Mouse (Mus musculus): ENCODE measurements around the gene Ankrd2.

Ankrd2 gene

GRCm38 (mm10) chr19:42015001-42015400, 20.8 kb upstream of the Ankrd2 start:
- DNase-seq (ENCODE audit: low spot score in 2 of 2): no peak

- no peak for DNase-seq (ENCODE audit: low spot score in 2 of 2)
These were observed 19.5 kb upstream of the Ankrd2 start for GRCm38 (mm10) chr19:42016251-42016650.

- DNase-seq (ENCODE audit: low spot score in 2 of 2): no peak
These were observed 19.0 kb upstream of the Ankrd2 start for GRCm38 (mm10) chr19:42016840-42017239.

- DNase-seq (ENCODE audit: low spot score in 2 of 2): no peak
These were observed 18.2 kb upstream of the Ankrd2 start for GRCm38 (mm10) chr19:42017399-42018247.

GRCm38 (mm10) chr19:42019011-42019522, 16.7 kb upstream of the Ankrd2 start:
- no peak for DNase-seq (ENCODE audit: low spot score in 2 of 2)

DNA sequence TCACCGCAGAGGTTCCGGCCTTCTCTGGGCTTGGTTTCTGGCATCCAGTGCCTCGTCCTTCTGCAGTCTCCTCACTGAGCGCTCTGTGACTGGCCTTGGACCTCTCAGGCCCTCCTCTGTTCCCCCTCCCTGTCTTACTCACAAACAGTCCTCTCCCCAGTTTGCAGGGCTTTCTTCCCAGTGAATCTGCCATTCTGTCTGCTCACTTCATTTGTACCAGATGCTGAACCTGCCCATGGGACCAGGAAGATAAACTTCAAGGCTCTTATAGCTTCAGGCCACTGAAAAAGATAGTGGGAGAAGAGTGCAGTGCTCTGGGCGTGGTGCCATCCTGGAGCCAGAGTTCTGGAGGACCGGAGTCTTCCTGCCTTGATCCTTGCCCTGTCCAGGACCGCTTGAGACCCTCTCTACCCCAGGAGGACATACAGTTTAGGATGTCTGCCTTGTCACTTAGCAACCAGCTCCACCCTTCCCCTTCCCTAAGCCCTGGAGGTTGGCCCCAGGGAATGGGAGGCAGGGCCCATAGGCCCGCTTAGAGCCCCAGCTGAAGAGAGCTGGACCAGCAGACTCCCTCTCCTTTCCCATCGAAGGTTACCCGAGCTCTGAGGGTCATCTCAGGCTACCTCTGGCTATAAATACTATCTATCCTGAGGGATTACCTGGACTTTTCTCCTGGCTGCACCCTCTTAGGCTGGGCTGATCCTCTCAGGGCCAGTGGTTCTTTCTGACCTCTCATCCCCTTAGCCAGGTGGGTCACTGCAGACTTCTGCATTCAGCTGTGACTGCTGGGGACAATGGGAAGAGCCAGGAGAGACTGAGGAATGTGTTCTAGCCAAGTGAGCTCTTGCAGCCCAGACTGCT, 13.9 kb upstream of the Ankrd2 start:
- no peak for DNase-seq (ENCODE audit: low spot score in 2 of 2)

- DNase-seq (ENCODE audit: low spot score in 2 of 2): no peak
These were observed 13.3 kb upstream of the Ankrd2 start for GRCm38 (mm10) chr19:42022542-42022848.

GRCm38 (mm10) chr19:42026158-42026557, 9.6 kb upstream of the Ankrd2 start:
- DNase-seq (ENCODE audit: low spot score in 2 of 2): peak; percentile 64 to 82

DNA sequence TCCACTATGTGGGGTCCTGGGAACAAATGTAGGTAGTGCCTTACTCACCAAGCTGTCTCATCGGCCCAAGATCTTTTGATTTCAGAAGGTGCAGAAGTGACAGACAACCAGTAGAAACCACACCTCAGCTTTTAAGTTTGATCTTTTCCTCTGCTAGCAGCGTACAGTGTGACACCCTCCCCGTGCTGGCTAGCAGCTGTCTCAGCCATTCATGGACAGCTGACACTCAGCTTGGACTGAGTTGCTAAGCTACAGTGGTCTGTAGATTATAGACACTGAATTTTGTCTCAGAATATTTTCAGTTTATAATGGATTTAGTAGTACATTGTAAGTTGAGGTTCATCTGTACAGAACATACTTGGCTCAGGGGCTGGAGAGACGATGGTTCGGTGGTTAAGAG, 4.7 kb upstream of the Ankrd2 start:
- DNase-seq (ENCODE audit: low spot score in 2 of 2): no peak

DNA sequence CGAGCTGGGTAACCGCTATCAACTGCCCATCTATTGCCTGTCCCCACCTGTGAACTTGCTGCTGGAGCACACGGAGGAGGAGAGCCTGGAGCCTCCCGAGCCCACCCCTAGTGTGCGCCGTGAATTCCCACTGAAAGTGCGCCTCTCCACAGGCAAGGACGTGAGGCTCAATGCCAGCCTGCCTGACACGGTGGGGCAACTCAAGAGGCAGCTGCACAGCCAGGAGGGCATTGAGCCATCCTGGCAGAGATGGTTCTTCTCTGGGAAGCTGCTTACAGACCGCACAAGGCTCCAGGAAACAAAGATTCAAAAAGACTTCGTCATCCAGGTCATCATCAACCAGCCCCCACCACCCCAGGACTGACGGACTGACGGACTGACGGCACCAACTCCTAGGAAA, 2.2 kb upstream of the Ankrd2 start:
- no peak for DNase-seq (ENCODE audit: low spot score in 2 of 2)

- DNase-seq (ENCODE audit: low spot score in 2 of 2): no peak
These were observed 1.5 kb upstream of the Ankrd2 start for GRCm38 (mm10) chr19:42034146-42034775.

DNA sequence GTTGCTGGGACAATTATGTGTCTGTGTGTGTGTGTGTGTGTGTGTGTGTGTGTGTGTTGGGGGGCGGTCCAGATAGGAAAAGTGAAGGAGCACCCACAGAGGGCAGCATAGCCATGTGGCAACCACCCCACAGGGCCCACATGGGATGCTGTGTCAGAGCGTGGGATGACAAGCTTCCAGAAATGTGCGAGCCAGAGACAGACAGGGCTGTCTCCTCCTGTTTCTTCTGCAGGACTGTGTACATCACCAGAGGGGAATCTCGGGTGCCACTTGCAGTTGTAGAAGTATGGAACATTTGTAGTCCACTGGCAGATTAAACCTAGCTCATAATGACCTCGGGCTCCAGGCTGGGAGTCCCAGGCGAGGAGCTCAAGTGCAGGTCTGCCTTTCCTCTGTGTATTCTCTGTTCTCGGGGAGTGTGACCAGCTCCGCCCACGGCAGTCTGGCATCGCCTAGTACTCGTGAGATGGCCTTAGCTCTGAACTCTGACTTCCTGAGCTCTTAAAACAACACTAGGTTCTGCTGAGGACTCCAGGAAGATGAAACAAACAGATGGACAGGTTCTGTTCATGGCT, 832 bp upstream of the Ankrd2 start:
- no peak for DNase-seq (ENCODE audit: low spot score in 2 of 2)

GRCm38 (mm10) chr19:42036357-42036756, 557 bp downstream of the Ankrd2 start:
- no peak for DNase-seq (ENCODE audit: low spot score in 2 of 2)

DNA sequence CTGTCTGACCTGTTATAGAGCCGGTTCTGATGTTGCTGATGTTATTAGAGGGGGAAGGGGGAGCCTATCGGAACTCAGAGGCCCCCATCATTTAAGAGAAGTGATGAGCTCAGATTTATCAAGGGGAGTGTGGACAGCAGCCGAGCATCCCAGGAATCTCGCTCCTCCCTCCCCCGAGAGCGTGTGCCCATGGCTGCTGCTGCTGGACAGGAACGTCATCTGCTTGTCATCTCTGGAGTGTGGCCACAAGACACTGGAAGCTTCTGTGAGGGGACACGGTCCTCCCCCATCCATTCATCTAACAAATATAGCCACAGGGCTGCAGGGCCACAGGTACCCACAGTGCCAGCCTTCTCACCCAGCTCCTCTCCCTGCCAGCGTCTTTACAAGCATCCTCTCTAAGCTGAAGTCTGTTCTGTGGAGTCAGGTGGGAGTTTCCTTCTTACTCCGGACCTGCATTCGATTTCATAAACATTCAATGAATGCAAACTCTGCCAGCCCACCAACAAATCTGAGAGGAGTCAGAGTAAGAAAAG, 1.4 kb downstream of the Ankrd2 start:
- DNase-seq (ENCODE audit: low spot score in 2 of 2): no peak

- DNase-seq (ENCODE audit: low spot score in 2 of 2): no peak
These were observed 2.5 kb downstream of the Ankrd2 start for GRCm38 (mm10) chr19:42038310-42038709.

- DNase-seq (ENCODE audit: low spot score in 2 of 2): no peak
These were observed 8.2 kb downstream of the Ankrd2 start for GRCm38 (mm10) chr19:42043988-42044387.

DNA sequence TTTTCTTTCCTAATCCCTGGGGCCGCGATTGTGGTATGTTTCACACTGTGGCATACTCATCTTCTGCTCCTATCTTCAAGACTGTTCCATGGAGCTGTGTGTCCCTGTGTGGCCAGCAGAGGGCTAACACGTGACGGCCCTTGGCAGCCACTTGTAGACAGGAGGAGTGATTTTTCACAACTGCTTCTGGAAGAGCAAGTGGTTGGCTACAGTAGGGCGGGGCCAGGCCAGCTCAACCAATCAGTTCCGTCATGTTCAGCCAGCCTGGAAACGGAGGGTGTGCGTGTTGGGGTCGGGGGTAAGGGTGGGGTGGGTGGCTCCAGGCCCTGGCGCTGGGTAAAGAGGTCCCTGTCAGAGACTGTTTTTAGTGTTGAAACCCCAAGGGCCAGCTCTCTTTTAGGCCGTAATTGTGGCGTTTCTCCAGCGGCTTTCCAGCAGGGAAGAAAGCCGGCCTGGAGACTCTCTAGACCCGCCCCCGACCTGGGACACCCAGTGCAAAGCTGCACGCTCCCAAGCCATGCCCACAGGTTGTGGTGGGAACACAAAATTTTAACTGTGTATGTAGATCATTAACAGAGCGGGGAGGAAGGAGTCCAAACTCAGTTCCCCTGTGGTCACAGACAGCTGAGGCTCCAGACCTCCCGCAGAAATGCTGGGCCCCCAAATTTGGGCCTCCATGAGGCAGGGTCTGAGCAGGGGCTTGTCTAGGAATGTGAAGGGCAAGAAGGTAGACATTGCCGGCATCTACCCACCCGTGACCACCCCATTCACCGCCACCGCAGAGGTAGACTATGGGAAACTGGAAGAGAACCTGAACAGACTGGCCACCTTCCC, 9.7 kb downstream of the Ankrd2 start, which contains the start of gene Hoga1:
TSS of gene Hoga1 (plus strand) at position 342 of the 834 bp plus-strand sequence.
- DNase-seq (ENCODE audit: low spot score in 2 of 2): peak; percentile 15 to 70

DNA sequence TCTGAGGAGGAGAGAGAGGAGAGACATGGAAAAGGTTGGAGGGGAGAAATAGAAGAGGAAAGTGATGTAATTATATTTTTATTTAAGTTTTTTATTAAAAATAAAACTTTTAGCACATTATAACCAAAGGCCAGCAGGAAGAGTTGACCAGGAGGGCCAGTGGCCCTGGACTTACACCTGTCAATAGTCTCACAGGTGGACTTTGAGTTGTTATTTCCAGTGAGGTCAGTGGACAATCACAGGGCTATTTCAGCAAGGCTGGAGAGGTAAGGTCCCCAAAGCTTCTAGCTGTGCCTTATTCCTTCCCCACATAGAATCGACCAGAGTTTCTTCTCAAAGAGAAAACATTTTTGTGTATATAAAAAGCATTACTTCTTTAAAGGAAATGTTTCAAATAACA, 14.5 kb downstream of the Ankrd2 start:
- DNase-seq (ENCODE audit: low spot score in 2 of 2): no peak

GRCm38 (mm10) chr19:42051351-42051750, 15.6 kb downstream of the Ankrd2 start:
- no peak for DNase-seq (ENCODE audit: low spot score in 2 of 2)

GRCm38 (mm10) chr19:42051948-42052347, 16.1 kb downstream of the Ankrd2 start, which contains the start of gene 4933411K16Rik:
Gene 4933411K16Rik (plus strand): TSS chr19:42052248.
- no peak for DNase-seq (ENCODE audit: low spot score in 2 of 2)

GRCm38 (mm10) chr19:42054255-42054654, 18.5 kb downstream of the Ankrd2 start:
- DNase-seq (ENCODE audit: low spot score in 2 of 2): no peak

Data from spleen, postnatal 10 days (tissue).